Mouse (Mus musculus): ENCODE data around the gene Zfp746. TPM values are rescaled to one million over a fixed set of nuclear protein-coding genes. Genes with fewer than 3 reads are reported as not detected.

The Zfp746 gene
- polyA plus RNA-seq, 1 experiment from 2014 or later = 4.1 TPM

DNA sequence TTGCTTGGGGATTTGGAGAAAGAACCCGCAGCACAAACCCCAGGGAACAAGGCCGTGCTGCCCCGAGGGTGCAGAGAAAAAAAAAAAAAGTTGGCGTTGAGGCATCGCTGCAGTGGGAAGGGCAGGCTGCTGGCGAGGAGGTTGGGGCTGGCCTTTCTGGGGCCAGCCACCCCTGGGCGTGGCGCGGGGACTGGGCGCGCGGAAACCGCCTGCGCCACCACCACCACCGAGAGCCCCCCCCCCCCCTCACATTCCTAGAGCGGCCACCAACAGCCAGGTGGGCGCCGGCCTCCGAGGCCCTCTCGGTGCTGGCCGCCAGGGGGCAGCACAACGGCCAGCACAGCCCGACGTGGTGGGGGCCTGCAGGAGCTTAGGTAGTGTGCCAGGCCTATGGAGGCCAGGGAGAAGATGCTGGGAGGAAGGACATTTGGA, 70.3 kb downstream of the Zfp746 start:
- H3K4me3 ChIP-seq (ENCODE audit: low read depth, low read length) = peak overlapping the region; percentile 37
- TF ChIP-seq CTCF (IDR thresholded peaks at IDR 0.05; ENCODE audit: low read depth) (peak; percentile 91), EP300 (IDR thresholded peaks at IDR 0.05; ENCODE audit: low read depth) (no peak)

More for the DNA sequence above, 70.3 kb downstream of the Zfp746 start:
- ATAC-seq (peak; percentile 92), DNase-seq (peak; percentile 83)
- Histone ChIP-seq H3K4me1 (ENCODE audit: insufficient read depth) (peaks cover 5% of the 10 kb centered on the region; the same call in 1 of the 2 replicates), H3K9ac (replicated peaks) (peak overlapping the region; percentile 36; the same call in 1 of the 2 replicates), H3K36me3 (replicated peaks; ENCODE audit: insufficient read depth, low read length) (no peaks in the 10 kb centered on the region), H3K9me3 (ENCODE audit: low read length) (no peaks in the 10 kb centered on the region), H3K27me3 (ENCODE audit: insufficient read depth, low read length) (no peaks in the 10 kb centered on the region), H3K4me2 (ENCODE audit: low read depth, low read length) (peak overlapping the region; percentile 71), H3K27ac (ENCODE audit: low read depth) (no peak overlapping the region)
- WGBS (ENCODE audit: insufficient replicate concordance) = 1% methylated on average over 22 of the region's 24 CpGs

Small RNAs within 50 kb of the gene (microRNA-seq; reads per million reads assigned to microRNA genes)
- gene Gm24563 = not detected

Other genes starting within 250 kb of the Zfp746 start
- gene Zfp282, start 209.4 kb downstream of the Zfp746 start, polyA plus RNA-seq (2015; fragmentation: Nextera tagmentation; extraction: Ambion mirVana) = 2.0 and 2.4 TPM in 2 replicates
- gene Zfp212, start 166.1 kb downstream of the Zfp746 start, polyA plus RNA-seq (2015; fragmentation: Nextera tagmentation; extraction: Ambion mirVana) = 4.0 and 5.1 TPM in 2 replicates
- gene Zfp956, start 133.2 kb downstream of the Zfp746 start, polyA plus RNA-seq (2015; fragmentation: Nextera tagmentation; extraction: Ambion mirVana) = 2.7 TPM in 2 replicates
- gene Zfp777, start 37.7 kb downstream of the Zfp746 start, polyA plus RNA-seq (2015; fragmentation: Nextera tagmentation; extraction: Ambion mirVana) = 1.7 and 2.2 TPM in 2 replicates